Mouse (Mus musculus) ES-CJ7 (cell line): ENCODE results near the gene Pak6.

ENCODE experiments used
- DNase-seq: peaks from one replicate; pipeline ENCODE4 v3.0.0; 2011; ENCODE audit warnings: low read depth, low spot score

The Pak6 gene

DNA sequence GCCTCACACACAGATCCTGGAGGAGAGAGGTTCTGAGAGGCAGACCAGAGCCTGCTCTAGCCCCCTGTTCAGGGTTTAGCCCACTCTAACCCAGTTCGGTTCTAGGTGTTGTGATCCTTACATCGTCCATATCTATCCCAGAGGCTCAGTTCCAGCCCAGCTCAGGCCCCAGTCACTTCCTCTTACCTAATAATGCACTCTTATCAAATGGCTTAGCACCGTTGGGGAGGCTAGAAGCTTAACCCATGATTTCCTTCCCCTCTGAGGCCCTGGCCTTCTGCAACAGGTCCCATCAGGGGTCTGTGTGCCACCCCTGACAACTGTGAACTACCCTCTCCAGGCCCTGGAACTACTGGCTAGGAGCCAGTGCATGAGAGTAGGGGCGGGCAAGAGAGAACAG is 66.1 kb downstream of the Pak6 start:
- no peak for DNase-seq

DNA sequence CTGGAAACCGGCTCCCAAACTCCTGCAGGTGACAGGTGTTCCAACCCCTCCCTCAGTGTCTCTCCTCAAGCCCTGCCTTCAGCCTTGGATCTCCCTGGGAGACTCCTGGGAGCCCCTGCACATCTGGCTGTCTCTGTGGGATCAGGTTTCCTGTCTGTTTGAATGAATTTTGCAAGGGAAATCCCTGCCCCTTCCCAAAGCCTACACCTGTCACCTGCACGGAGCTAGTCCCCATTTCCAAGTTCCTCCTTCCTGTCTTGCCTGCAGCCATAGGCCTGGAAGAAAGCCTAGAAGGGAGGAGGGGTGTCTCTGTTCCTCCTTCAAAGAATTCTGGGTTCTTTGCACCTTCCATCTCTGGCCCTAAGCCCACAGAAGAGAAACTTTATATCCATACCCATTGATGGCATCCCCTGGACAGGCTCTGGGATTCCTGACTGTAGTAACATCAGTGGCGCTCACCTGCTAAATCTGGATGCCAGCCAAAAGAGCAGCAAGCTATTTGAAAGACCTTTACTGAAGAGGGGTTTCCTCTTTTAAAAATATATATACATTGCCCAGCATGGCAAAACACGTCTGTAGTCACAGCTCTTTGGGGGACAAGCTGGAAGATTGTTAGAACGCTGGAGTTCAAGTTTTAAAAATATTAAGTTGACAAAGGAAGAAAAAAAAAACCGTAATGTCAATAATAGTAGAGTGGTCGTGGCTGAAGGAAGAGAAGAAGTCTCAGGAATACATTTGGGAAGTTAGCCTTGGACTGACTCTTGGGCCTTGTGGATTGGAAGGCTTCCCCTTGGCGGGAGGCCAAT is 66.9 kb downstream of the Pak6 start:
- DNase-seq: no peak

DNA sequence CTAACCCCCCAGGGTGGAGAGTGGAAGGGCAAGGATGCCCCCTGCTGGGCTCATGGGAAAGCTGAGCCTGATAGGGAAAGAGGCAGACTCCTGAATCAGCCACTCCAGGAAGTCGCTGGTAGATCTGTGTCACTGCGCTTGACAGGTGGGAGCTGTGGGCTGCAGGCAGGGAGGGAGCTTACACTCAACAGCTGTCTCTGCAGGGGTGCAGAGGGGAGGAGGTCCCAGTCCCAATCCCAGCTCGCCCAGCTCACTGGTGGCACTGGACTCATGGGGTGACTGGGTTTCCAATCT is 67.5 kb downstream of the Pak6 start:
- DNase-seq: peak; percentile 19

DNA sequence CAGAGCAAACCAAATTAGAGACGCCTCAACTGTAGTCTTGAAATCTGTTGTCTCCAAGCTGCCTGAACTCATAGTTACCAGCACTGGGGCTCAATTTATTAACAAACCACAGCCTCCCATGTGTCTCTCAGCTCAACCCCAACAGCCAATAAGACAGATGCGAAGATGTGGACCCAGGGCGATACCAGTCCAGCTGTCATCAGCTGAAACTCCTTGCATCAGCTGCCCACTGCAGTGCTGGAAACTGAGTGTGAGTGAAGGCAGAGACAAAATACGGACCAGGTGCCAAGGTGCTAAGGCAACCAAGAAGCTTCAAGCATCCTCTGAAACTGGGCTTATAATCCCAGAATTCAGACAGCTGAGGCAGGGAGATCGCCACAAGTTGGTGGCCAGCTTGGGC is 68.9 kb downstream of the Pak6 start:
- DNase-seq: no peak

DNA sequence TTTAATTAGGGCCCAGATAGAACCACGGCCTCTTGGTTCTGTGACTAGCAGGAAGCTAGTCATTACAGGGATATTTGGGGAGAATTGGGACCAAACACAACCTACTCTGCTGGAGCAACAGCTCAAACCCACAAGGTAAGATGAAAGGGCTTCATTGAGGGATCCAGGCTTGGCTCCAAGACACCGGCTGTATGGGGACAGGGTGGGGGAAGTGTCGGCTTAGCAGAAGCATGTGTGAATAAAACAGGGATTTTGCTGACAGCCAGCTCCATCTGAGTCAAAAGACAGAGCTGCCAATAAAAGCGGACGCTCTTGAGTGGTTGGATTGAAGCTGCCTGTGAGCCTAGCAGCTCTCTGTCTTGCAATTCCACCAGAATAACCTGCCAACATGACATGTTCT is 70.2 kb downstream of the Pak6 start:
- no peak for DNase-seq

DNA sequence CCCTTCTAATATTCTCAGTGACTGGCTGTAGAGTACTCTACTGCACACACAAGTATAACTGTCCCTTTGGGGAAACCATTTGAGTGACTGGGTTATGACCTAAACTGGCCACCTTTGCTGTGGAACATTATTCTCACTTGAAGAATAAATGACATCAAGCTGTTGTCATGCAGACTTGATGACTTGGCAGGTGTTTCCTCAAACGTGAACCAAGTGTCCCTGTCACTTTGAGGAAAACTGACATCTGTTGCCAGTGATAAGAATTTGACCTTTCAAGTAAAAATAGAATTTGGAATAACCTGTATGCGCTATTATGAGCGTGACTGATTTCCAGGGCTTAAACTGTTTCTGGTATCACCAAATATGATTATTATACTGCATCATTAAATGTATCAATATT is 77.2 kb downstream of the Pak6 start:
- DNase-seq: no peak

DNA sequence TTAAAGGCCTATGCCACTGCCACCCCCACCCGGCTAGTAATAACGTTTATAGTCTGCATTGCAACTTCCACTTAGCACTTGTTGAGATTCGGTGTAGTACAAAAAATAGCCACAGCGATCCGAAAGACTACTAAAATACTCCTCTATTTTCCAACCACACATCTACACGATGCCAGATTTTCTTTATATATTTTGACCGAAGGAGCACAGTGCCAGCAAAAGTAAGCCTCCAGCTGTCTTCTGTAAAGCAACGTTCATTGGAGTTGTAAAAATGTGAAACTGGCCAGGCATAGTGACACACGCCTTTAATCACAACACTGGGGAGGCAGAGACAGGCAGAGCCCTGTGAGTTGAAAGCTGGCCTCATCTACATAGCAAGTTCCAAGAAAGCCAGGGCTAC is 78.1 kb downstream of the Pak6 start:
- no peak for DNase-seq

DNA sequence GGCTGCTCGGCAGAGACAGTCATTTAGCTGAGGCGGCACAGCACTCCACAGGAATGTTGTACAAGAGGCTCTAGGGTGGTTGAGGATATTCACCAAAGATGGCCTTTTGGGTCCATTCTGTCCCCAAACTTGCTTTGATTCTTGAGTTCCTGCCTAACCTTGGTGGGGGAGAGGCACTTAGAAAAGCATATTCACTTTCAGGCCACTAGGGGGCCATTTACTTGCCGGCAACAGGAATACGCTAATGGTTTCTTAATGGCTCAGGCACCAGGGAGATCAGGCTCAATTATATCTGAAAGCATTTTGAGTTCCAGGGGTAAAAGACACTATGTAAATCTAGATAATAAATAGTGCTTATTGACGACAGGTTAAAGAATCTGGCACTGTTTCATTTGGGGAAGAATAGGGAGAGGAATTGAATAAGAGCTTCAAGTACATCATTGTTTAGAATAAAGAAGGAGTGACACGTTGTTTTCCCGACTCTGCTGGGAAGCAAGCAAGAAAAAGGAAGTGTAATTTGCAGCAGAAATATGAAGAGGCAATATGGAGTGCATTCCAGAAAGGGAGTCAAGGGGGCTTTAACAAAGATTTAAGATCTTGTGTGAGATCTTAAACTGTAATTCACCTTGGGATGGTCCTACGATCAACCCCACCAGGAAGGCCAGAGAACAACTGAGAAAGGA is 80.3 kb downstream of the Pak6 start:
- DNase-seq: peak; percentile 69

DNA sequence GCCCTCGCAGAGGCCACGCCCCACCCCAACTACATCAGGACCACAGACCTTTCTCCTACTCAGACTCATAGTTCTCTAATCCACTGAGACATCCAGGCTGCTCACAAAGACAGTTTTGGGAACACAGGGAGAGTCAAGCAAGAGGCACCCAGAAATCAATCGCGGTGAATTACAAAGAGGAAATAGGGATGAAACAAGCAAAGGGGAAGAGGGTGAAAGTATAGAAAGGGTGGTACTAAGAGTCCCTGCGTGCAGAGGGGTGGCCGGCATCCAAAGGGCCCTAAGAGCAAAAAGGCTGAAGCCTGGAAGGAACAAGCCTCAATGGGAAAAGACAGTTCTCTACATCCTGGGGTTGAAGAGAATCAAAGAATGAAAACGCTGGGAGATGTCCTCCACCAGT is 81.5 kb downstream of the Pak6 start:
- DNase-seq: no peak

DNA sequence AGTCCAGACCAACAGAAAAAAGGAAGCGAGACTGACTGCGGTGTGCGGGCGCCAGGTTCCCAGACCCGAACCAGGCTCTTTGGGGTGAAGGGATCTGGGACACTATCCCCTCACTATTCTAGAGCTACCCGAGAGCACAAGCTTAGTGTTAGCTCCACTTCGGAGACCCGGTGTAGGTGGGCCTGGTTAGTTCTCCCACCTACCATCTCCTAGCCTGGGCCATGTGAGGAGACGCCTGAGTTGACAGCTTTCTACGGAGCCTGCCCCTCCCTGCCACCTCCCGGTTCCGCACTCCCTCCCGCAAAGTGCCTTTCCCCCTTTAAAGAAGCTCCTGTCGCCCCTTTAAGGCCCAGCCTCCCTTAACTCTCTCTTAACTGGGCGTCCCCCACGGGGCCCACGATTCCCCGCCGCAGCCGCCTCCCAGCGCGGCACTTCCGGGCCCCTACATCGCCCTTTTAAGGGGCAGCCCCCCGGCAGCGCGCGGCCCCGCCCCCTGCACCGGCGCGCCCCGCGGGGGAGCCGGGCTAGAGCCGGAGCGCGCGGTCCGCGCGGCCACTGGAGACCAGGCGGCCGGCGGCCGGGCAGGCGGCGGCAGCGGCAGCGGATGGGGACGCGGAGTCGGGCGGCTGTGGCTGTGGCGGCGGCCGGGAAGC is 82.3 kb downstream of the Pak6 start, which contains the start of gene Inafm2:
Gene Inafm2, plus strand, starts transcription at position 527 of the 653 bp plus-strand sequence.
- peak; percentile 81 for DNase-seq

DNA sequence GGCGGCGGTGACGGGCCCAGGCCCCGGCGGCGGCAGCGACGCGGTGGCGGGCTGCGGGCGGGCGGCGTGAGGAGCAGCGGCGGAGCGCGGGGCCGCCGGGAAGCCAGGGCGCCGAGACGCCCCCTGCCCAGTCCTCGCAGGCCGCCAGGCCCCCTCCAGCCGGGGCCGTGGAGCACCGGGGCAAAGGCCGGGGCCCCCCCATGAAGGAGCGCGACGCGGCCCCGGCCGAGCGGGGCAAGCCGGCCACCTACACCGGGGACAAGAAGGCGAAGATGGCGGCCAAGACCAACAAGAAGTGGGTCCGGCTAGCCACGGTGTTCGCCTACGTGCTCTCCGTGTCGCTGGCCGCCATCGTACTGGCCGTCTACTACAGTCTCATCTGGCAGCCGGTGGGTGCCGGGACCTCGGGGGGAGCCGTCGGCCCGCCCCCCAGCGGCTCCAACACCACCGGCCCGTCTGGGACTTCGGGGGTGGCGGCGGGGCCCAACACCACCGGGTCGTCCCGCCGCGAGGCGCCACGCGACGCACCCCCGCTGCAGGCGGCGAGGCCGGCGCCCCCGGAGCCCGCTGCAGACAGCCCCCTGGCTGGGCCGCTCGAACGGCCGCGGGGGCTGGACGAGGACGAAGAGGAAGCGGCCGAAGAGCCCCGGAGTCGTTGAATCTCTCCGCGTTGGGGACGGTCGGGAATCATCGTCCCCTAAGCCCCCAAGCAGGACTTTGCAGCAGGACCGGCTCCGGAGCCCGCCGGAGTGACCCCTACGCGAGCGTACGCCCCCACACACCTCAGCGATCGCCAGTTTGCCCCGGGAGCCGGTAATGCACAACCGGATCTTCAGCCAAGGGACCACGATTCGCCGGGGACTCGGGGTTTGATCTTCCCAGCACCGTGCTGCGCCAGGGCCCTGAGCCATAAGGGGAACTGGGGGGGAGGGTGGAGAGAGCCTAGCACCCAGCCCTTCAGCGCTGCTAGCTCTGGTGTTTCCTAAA is 83.1 kb downstream of the Pak6 start:
- DNase-seq: peak; percentile 33

DNA sequence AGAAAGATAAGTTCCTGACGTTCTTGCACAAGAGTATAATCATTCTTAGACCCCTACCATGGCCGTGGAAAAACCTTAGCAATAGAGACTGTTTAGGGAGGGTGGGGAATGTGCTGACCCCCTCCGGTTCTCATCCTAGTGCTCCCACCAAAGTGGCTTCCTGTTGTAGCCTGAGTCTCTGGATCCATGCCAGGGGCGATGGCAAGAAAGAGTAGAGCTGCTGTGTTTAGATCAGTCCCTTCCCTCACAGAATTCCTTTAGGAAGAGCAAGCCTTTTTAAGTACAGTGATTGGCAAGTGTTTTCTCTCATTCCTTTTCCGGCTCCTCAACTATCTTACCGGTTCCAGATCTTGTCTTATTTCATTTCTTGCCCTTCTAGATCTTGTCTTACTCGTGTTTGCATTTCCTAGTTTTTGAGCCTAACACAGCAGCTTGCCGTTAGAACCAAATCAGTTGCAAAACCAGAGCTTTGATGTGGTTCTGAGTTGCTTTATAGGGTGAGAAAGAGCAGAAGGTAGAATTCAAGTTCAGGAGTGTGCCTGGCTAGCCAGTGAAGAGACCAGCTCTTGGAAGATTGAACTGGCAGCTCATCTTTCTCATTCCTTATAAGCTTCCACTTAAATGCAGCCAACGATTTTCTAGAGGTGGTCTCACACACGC is 84.3 kb downstream of the Pak6 start:
- DNase-seq: no peak
